8 mouse cellular contexts compared by ENCODE assay signal in the genomic region with DNA sequence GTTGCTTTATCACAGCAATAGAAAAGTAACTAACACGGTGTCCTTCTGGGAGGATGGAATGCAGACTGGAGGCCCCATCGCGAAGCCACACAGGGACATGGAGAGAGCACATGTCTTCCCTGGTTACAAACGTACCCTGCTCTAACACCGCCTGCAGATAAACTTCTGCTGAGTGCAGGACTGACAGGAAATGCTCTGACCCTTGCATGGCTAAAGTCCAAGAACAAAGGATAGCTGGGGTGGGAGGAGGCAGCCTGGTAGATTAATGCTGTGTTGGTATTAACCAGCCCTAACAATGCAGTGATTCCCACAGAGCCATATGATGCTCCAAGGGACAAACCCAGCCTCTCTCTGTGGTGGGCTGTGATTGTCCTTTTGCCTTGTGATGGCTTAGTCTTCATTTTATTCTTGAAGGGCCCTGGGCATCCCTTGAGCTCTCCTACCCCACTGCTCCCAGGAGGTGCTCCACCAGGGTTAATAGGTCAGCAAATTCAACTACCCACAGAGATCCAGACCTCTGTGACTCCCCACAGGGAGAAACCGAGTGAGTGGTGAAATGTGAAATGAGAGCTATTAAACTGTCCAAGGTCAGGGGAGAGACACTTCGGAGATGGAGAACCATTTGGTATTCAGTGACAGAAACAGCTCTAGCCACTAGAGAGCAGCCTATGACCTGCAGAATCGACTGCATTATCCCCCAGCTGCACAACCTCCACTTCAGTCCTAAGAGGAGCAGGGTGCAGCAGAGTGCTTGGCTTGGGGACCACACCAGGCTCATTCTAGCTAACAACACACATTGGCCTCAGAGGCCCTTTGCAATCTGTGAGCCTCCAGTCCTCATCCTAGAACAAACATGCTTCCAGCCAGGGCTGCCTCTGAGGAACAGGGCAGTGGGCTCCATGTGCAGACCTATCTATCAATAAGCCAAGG. TPM values are rescaled to one million over a fixed set of nuclear protein-coding genes. Genes with fewer than 3 reads are reported as not detected.
DNase-seq lines count a peak whose midpoint lies in the region; ATAC-seq and TF ChIP-seq lines count a peak whose summit lies in the region.

No protein-coding gene starts in this region.

- no peaks in the 10 kb centered on the region for H3K27me3 ChIP-seq in forebrain, embryonic 11.5 days (ENCODE audit: control insufficient read depth, insufficient read depth, low read length)
- H3K27me3 ChIP-seq in forebrain, embryonic 13.5 days, result no peaks in the 10 kb centered on the region
- no peaks in the 10 kb centered on the region for H3K27me3 ChIP-seq in heart, embryonic 13.5 days (replicated peaks)
- H3K27me3 ChIP-seq in kidney, postnatal 0 days (ENCODE audit: insufficient read depth, low read length), result no peaks in the 10 kb centered on the region

- no peaks in the 10 kb centered on the region for H3K36me3 ChIP-seq in forebrain, embryonic 11.5 days (ENCODE audit: control insufficient read depth, insufficient read depth, low read length)
- H3K36me3 ChIP-seq in forebrain, embryonic 13.5 days (ENCODE audit: poor library complexity, severe bottlenecking), result no peaks in the 10 kb centered on the region
- peaks cover 47% of the 10 kb centered on the region for H3K36me3 ChIP-seq in heart, embryonic 13.5 days
- peaks cover 33% of the 10 kb centered on the region for H3K36me3 ChIP-seq in kidney, postnatal 0 days (ENCODE audit: insufficient read depth, low read length)

- DNase-seq in forebrain, embryonic 11.5 days (ENCODE audit: low spot score), result no peak
- peak; percentile 26 for DNase-seq in thymus, postnatal 4 days
- DNase-seq in thymus, adult 18-20 months, result no peak
- peak; percentile 93 for DNase-seq in kidney, postnatal 0 days (ENCODE audit: low spot score)
- no peak for DNase-seq in right cerebral cortex, postnatal 36 days (ENCODE audit: low spot score in 2 of 2)

- 0 out of 2 replicates have a peak, but pooled peaks have one; percentile 18 for ATAC-seq in forebrain, embryonic 11.5 days (replicated peaks; ENCODE audit: low FRiP score)
- ATAC-seq in forebrain, embryonic 13.5 days, result no peak
- ATAC-seq in heart, embryonic 13.5 days (ENCODE audit: extremely low read depth, insufficient number of reproducible peaks, low FRiP score, low TSS enrichment), result no peak
- ATAC-seq in kidney, postnatal 0 days (replicated peaks; ENCODE audit: low FRiP score, low read depth), result peak; percentile 72
- ATAC-seq in megakaryocyte progenitor cell, adult 5-6 weeks (replicated peaks; ENCODE audit: poor library complexity), result peak; percentile 56

- 42% methylated on average over 8 of the region's 8 CpGs for WGBS in forebrain, embryonic 11.5 days
- 38% methylated on average over 8 of the region's 8 CpGs for WGBS in forebrain, embryonic 13.5 days
- 16% methylated on average over 8 of the region's 8 CpGs for WGBS in heart, embryonic 13.5 days
- 20% methylated on average over 8 of the region's 8 CpGs for WGBS in kidney, postnatal 0 days

- peaks cover 6% of the 10 kb centered on the region; the same call in 1 of the 2 replicates for H3K4me1 ChIP-seq in forebrain, embryonic 11.5 days (replicated peaks; ENCODE audit: control insufficient read depth, insufficient read depth, low read length)
- peaks cover 20% of the 10 kb centered on the region for H3K4me1 ChIP-seq in forebrain, embryonic 13.5 days
- H3K4me1 ChIP-seq in heart, embryonic 13.5 days, result peaks cover 26% of the 10 kb centered on the region
- H3K4me1 ChIP-seq in kidney, postnatal 0 days (replicated peaks; ENCODE audit: insufficient read depth, low read length), result no peaks in the 10 kb centered on the region

- no peak overlapping the region; the same call in 1 of the 2 replicates for H3K9ac ChIP-seq in forebrain, embryonic 11.5 days (ENCODE audit: low read length)
- H3K9ac ChIP-seq in forebrain, embryonic 13.5 days, result no peak overlapping the region
- H3K9ac ChIP-seq in heart, embryonic 13.5 days, result peak overlapping the region; percentile 26; the same call in 1 of the 2 replicates
- H3K9ac ChIP-seq in kidney, postnatal 0 days (ENCODE audit: low read depth, low read length), result no peak overlapping the region

- no peak overlapping the region for H3K4me2 ChIP-seq in forebrain, embryonic 11.5 days (ENCODE audit: low read depth, low read length, severe bottlenecking)
- no peak overlapping the region for H3K4me2 ChIP-seq in forebrain, embryonic 13.5 days
- no peak overlapping the region for H3K4me2 ChIP-seq in heart, embryonic 13.5 days
- H3K4me2 ChIP-seq in kidney, postnatal 0 days (ENCODE audit: low read length), result no peak overlapping the region

- no peaks in the 10 kb centered on the region for H3K9me3 ChIP-seq in forebrain, embryonic 11.5 days (ENCODE audit: control insufficient read depth, low read length)
- no peaks in the 10 kb centered on the region for H3K9me3 ChIP-seq in forebrain, embryonic 13.5 days (replicated peaks)
- no peaks in the 10 kb centered on the region for H3K9me3 ChIP-seq in heart, embryonic 13.5 days
- H3K9me3 ChIP-seq in kidney, postnatal 0 days (replicated peaks; ENCODE audit: low read length), result no peaks in the 10 kb centered on the region

- H3K27ac ChIP-seq in forebrain, embryonic 11.5 days (ENCODE audit: low read depth, low read length), result no peak overlapping the region
- H3K27ac ChIP-seq in forebrain, embryonic 13.5 days, result no peak overlapping the region
- H3K27ac ChIP-seq in heart, embryonic 13.5 days (replicated peaks), result peak overlapping the region; percentile 57
- H3K27ac ChIP-seq in kidney, postnatal 0 days, result peak overlapping the region; percentile 21; the same call in 1 of the 2 replicates

- H3K4me3 ChIP-seq in forebrain, embryonic 11.5 days (ENCODE audit: low read depth, low read length), result no peak overlapping the region
- H3K4me3 ChIP-seq in forebrain, embryonic 13.5 days, result no peak overlapping the region
- no peak overlapping the region for H3K4me3 ChIP-seq in heart, embryonic 13.5 days
- H3K4me3 ChIP-seq in kidney, postnatal 0 days (replicated peaks; ENCODE audit: low read depth, low read length), result no peak overlapping the region

- TF ChIP-seq CTCF in kidney, postnatal 0 days (IDR thresholded peaks at IDR 0.05; ENCODE audit: low read depth), result peak; percentile 77

RNA-seq across cellular contexts. Expression of a gene that starts 28.1 kb away (rescaled TPM):
- polyA plus RNA-seq in forebrain, embryonic 11.5 days (2014; fragmentation: Nextera tagmentation; extraction: Ambion mirVana), result 0.53 and 0.75 TPM in 2 replicates
- polyA plus RNA-seq in forebrain, embryonic 13.5 days (2015; fragmentation: Nextera tagmentation; extraction: Ambion mirVana), result 0.34 and 0.69 TPM in 2 replicates
- 28.1 and 30.1 TPM in 2 replicates for polyA plus RNA-seq in heart, embryonic 13.5 days (2015; fragmentation: Nextera tagmentation; extraction: Ambion mirVana)
- 44.3 and 48.0 TPM in 2 replicates for polyA plus RNA-seq in kidney, postnatal 0 days (2015; fragmentation: Nextera tagmentation; extraction: Ambion mirVana)
- total RNA-seq in megakaryocyte progenitor cell, adult 5-6 weeks (2015), result 1.3 and 2.2 TPM in 2 replicates
- 3.7 and 5.2 TPM in 2 replicates for total RNA-seq in megakaryocyte progenitor cell, adult 5-6 weeks (2017)

RNA-seq across cellular contexts. Expression of a gene that starts 46.9 kb away (rescaled TPM):
- polyA plus RNA-seq in forebrain, embryonic 11.5 days (2014; fragmentation: Nextera tagmentation; extraction: Ambion mirVana), result 99.2 and 110 TPM in 2 replicates
- polyA plus RNA-seq in forebrain, embryonic 13.5 days (2015; fragmentation: Nextera tagmentation; extraction: Ambion mirVana), result 152 and 158 TPM in 2 replicates
- 73.5 and 77.8 TPM in 2 replicates for polyA plus RNA-seq in heart, embryonic 13.5 days (2015; fragmentation: Nextera tagmentation; extraction: Ambion mirVana)
- polyA plus RNA-seq in kidney, postnatal 0 days (2015; fragmentation: Nextera tagmentation; extraction: Ambion mirVana), result 111 and 115 TPM in 2 replicates
- total RNA-seq in megakaryocyte progenitor cell, adult 5-6 weeks (2015), result 59.8 and 65.7 TPM in 2 replicates
- 70.6 and 72.5 TPM in 2 replicates for total RNA-seq in megakaryocyte progenitor cell, adult 5-6 weeks (2017)

Comparison
In these comparisons a context has a peak if more than half of its experiments do, and no peak if none do; other contexts are left out.
1. ATAC-seq: peak in forebrain, embryonic 11.5 days (single experiment), kidney, postnatal 0 days (single experiment) and megakaryocyte progenitor cell, adult 5-6 weeks (single experiment); none in forebrain, embryonic 13.5 days (single experiment) and heart, embryonic 13.5 days (single experiment).
2. DNase-seq: peak in thymus, postnatal 4 days (single experiment) and kidney, postnatal 0 days (single experiment); none in forebrain, embryonic 11.5 days (single experiment), thymus, adult 18-20 months (0 of 2) and right cerebral cortex, postnatal 36 days (0 of 2).
3. H3K27ac ChIP-seq: peak in heart, embryonic 13.5 days (single experiment) and kidney, postnatal 0 days (single experiment); none in forebrain, embryonic 11.5 days (single experiment) and forebrain, embryonic 13.5 days (single experiment).
4. RNA of a gene that starts 28.1 kb away (polyA plus RNA-seq): 44.3 to 48.0 TPM in kidney, postnatal 0 days and 28.1 to 30.1 TPM in heart, embryonic 13.5 days; 0.53 to 0.75 TPM in forebrain, embryonic 11.5 days and 0.34 to 0.69 TPM in forebrain, embryonic 13.5 days; every median in the first group is over 10 times any median in the second.